Mouse (Mus musculus) liver, embryonic 13.5 days (tissue): ENCODE measurements at regions not wholly inside any gene's neighbourhood (a gene's known extent, or its start where the extent isn't known, plus 50 kb on each side); places are given as distances from the start of the nearest gene placed in this dataset.

Experiments
- ATAC-seq: fragments of 200-750 bp; cut with Nextera tagmentation; 2 replicates; pipeline ENCODE4 v1.8.0; 2017; ENCODE audit warnings: low read depth, mild to moderate bottlenecking, moderate number of reproducible peaks, moderate library complexity
- DNase-seq: peaks from one replicate; pipeline ENCODE4 v3.0.0; 2022
- H3K27ac ChIP-seq: fragments of 300-500 bp; sonication (generic); 2 replicates; pipeline ENCODE4 v1.5.1; 2015; ENCODE audit warnings: moderate library complexity, mild to moderate bottlenecking, inconsistent platforms
- H3K27me3 ChIP-seq: fragments of 300-500 bp; sonication (generic); 2 replicates; pipeline ENCODE4 v1.6.1; 2015; ENCODE audit warnings: mild to moderate bottlenecking, inconsistent platforms
- H3K36me3 ChIP-seq: fragments of 300-500 bp; sonication (generic); 2 replicates; pipeline ENCODE4 v1.6.1; 2015; ENCODE audit warnings: mild to moderate bottlenecking, inconsistent platforms
- H3K4me1 ChIP-seq: fragments of 300-500 bp; sonication (generic); replicated peaks from 2 replicates; pipeline ENCODE4 v1.6.1; 2015; ENCODE audit warnings: inconsistent platforms
- H3K4me2 ChIP-seq: fragments of 300-500 bp; sonication (generic); 2 replicates; pipeline ENCODE4 v1.6.1; 2015; ENCODE audit warnings: inconsistent platforms, mild to moderate bottlenecking, moderate library complexity
- H3K4me3 ChIP-seq: fragments of 300-500 bp; sonication (generic); replicated peaks from 2 replicates; pipeline ENCODE4 v1.5.1; 2015; ENCODE audit warnings: mild to moderate bottlenecking, inconsistent platforms
- H3K9ac ChIP-seq: fragments of 300-500 bp; sonication (generic); 2 replicates; pipeline ENCODE4 v1.6.1; 2015; ENCODE audit warnings: mild to moderate bottlenecking, inconsistent platforms
- H3K9me3 ChIP-seq: fragments of 300-500 bp; sonication (generic); replicated peaks from 2 replicates; pipeline ENCODE4 v1.6.1; 2016; ENCODE audit warnings: inconsistent platforms
- WGBS: fragments of 180-500 bp; shearing (Covaris S2); methylation state at CpG from one replicate; pipeline ENCODE4 v1.1.7; 2015; ENCODE audit not compliant: insufficient replicate concordance; 5-methylcytosine and 5-hydroxymethylcytosine counted together

DNA sequence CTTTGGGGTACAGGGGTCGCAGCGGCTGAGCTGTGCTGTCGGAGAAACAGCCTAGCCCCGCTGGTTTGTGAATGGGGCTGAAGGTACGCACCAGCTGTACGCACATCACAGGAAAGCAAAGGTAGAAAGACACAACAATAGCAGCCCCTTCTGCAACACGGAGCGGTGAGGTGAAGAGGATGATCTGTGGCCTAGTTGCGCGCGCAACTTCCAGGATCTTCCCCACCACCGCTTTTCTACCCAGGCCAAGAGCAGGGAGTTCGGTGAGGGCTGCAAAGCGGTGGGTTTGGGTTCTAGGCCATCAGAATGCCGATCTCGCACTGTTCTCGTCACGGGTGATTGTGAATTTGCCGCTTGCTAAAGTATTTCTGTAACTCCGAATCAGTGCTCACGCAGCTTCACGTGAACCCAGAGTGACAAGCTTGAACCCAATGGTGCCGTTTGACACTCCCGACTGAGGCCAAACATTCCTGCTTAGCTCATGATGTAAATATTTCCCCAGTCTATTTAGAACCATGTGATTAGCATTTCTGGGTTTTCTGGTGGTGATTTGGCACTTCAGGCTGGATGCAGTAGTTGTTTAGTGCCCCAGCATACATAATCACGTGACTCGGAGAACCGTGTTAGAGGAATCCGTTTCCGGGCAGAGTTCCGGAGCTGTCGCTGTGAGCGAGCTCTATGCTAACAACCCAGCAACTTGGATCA is 54.7 kb downstream of the Cryaa start:
- no peaks in the 10 kb centered on the region for H3K9me3 ChIP-seq
- no peaks in the 10 kb centered on the region for H3K27me3 ChIP-seq
- H3K9ac ChIP-seq: no peak overlapping the region
- no peaks in the 10 kb centered on the region for H3K36me3 ChIP-seq
- no peak overlapping the region for H3K27ac ChIP-seq
- 85% methylated on average over 32 of the region's 32 CpGs for WGBS
- H3K4me1 ChIP-seq: no peaks in the 10 kb centered on the region
- no peak overlapping the region for H3K4me2 ChIP-seq
- no peak overlapping the region for H3K4me3 ChIP-seq
- ATAC-seq: no peak
- no peak for DNase-seq

DNA sequence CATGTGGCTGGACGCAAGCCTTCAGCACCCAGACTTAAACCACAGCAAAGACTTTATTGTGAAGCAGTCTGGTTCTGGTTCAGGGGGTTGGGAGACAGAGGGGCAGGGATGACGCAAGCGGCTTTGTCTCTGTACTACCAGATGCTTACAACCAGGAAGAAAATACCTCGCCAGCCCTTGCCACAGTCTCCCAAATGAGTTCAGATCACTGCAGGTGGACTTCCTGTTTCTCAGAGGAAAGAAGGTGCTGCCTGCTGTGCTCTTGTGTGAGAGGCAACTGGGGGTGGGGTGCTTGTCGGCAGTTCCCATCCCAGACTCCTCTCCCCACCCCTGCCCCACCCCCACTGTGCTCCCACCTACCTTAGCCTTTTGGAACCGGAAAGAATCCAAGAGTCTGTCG is 56.9 kb downstream of the Cryaa start:
- DNase-seq (no peak), ATAC-seq (no peak)
- Histone ChIP-seq H3K4me3 (no peak overlapping the region), H3K27me3 (no peaks in the 10 kb centered on the region), H3K36me3 (no peaks in the 10 kb centered on the region), H3K27ac (no peak overlapping the region), H3K4me1 (peaks cover 4% of the 10 kb centered on the region; the same call in 1 of the 2 replicates), H3K9ac (no peak overlapping the region), H3K4me2 (no peak overlapping the region), H3K9me3 (no peaks in the 10 kb centered on the region)
- 40% methylated on average over 7 of the region's 7 CpGs for WGBS

DNA sequence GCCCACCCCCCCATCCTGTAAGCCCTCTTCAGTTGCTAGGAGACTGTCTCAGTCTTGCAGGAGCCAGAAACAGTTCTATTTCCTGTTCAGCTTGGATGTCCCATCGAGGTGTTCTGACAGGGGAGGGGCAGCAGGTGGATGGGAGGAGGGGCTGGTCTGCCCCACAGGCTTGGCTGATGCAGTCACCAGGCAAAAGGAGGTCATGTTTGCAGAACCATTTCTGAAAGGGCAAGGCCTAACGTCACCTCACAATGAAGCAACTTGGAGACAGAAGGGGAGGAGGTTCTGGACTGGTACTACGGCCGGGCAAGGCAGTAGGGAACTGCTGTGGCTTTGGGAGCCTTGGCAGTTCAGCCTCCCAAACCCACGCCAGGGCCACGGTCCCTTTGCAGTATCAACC is 59.1 kb downstream of the Cryaa start:
- H3K4me1 ChIP-seq: peaks cover 13% of the 10 kb centered on the region; the same call in 1 of the 2 replicates
- no peaks in the 10 kb centered on the region for H3K9me3 ChIP-seq
- no peak overlapping the region for H3K4me2 ChIP-seq
- DNase-seq (no peak), ATAC-seq (no peak)
- H3K27me3 ChIP-seq: no peaks in the 10 kb centered on the region
- no peak overlapping the region for H3K4me3 ChIP-seq
- H3K36me3 ChIP-seq: no peaks in the 10 kb centered on the region
- WGBS: 59% methylated on average over 6 of the region's 6 CpGs
- no peak overlapping the region for H3K9ac ChIP-seq
- H3K27ac ChIP-seq: no peak overlapping the region

DNA sequence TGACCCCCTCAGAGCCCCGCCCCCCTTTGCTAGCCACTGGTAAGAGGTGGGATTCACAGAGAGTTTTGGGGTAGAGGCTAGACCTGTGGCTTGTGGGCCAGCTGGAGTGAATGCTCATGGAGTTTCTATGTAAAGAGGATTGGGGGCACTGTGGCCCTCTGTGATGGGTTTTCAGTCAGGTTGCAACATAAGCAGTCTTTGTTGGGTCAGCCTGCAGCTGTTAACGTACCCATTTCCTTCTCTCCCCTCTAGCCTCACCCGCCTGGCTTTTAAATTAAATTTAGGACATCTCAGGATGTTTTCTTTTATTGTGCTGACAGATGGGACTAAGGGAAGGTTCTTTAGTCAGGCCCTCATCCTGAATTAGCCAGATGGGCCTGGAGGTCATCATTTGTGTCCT is 60.6 kb downstream of the Cryaa start:
- ATAC-seq (no peak), DNase-seq (no peak)
- H3K4me2 ChIP-seq: no peak overlapping the region
- 39% methylated on average over 3 of the region's 3 CpGs for WGBS
- no peak overlapping the region for H3K4me3 ChIP-seq
- no peaks in the 10 kb centered on the region for H3K36me3 ChIP-seq
- no peak overlapping the region for H3K27ac ChIP-seq
- H3K27me3 ChIP-seq: no peaks in the 10 kb centered on the region
- no peak overlapping the region for H3K9ac ChIP-seq
- peaks cover 13% of the 10 kb centered on the region; the same call in 1 of the 2 replicates for H3K4me1 ChIP-seq
- no peaks in the 10 kb centered on the region for H3K9me3 ChIP-seq

DNA sequence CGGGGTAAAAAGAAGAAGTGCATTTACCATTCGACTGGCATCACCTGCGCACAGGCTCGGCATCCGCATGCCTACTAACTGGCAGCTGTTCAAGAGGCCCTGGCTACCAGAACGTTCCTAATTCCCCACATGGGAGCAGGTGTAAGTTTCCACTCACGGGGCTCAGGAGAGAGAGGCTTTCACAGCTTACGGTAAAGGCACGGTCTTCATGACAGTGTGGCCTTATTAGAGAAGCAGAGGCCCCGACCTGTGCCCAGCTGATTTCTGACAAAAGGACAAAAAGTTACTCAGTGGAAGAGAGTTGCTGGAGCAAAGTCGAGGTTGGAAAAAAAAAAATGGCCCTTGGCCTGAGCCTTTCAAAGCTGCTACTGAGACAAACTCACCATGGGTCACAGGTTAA is 62.0 kb downstream of the Cryaa start:
- 66% methylated on average over 11 of the region's 11 CpGs for WGBS
- Histone ChIP-seq H3K9ac (no peak overlapping the region), H3K4me2 (no peak overlapping the region), H3K4me1 (peaks cover 13% of the 10 kb centered on the region; the same call in 1 of the 2 replicates), H3K4me3 (no peak overlapping the region), H3K9me3 (no peaks in the 10 kb centered on the region), H3K27me3 (no peaks in the 10 kb centered on the region), H3K27ac (no peak overlapping the region; the same call in 1 of the 2 replicates), H3K36me3 (no peaks in the 10 kb centered on the region)
- ATAC-seq (no peak), DNase-seq (no peak)

DNA sequence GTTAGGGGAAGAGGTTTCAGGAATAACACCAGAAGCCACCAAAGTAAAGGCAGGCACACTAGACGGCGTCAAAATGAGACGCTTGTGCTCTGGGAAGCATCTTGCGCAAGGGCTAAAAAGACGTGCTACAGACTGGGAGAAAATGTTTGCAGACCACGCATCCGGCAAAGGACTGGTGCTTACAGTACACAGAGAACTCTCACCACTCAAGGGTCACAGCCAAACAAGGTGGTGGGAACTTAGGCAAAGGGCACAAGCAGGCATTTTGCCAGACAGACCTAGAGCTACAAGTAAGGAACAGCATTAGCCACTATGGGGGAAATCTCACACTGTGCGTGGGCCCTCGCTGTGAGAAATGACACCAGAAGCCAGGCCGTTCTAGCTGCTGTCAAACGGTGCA is 62.5 kb downstream of the Cryaa start:
- H3K4me3 ChIP-seq: no peak overlapping the region
- 66% methylated on average over 11 of the region's 11 CpGs for WGBS
- H3K9ac ChIP-seq: no peak overlapping the region
- H3K4me1 ChIP-seq: peaks cover 13% of the 10 kb centered on the region; the same call in 1 of the 2 replicates
- no peaks in the 10 kb centered on the region for H3K36me3 ChIP-seq
- ATAC-seq (no peak), DNase-seq (no peak)
- no peak overlapping the region for H3K4me2 ChIP-seq
- no peak overlapping the region; the same call in 1 of the 2 replicates for H3K27ac ChIP-seq
- H3K9me3 ChIP-seq: no peaks in the 10 kb centered on the region
- no peaks in the 10 kb centered on the region for H3K27me3 ChIP-seq

DNA sequence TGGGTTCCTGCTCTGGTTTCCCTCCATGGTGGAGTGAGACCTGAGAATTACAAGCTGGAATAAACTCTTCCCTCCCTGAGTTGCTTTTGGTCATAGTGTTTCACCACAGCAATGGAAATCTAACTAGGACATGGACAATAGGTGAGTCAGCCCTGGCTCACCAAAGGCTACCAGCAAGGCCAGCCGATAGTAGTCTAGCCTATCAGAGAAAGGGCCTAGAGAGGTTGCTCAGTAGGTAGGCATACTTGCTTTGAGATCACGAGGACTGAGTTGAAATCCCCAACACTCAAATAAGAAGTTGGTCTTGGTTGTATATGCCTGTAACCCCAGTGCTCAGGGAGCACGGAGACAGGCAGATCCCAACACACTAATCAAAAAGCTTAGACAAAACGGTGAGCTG is 66.0 kb downstream of the Cryaa start:
- ATAC-seq (no peak), DNase-seq (no peak)
- Histone ChIP-seq H3K4me1 (peaks cover 39% of the 10 kb centered on the region), H3K27me3 (no peaks in the 10 kb centered on the region), H3K9me3 (no peaks in the 10 kb centered on the region), H3K4me2 (no peak overlapping the region), H3K36me3 (no peaks in the 10 kb centered on the region), H3K9ac (no peak overlapping the region), H3K27ac (no peak overlapping the region), H3K4me3 (no peak overlapping the region)
- WGBS: 65% methylated on average over 4 of the region's 4 CpGs

DNA sequence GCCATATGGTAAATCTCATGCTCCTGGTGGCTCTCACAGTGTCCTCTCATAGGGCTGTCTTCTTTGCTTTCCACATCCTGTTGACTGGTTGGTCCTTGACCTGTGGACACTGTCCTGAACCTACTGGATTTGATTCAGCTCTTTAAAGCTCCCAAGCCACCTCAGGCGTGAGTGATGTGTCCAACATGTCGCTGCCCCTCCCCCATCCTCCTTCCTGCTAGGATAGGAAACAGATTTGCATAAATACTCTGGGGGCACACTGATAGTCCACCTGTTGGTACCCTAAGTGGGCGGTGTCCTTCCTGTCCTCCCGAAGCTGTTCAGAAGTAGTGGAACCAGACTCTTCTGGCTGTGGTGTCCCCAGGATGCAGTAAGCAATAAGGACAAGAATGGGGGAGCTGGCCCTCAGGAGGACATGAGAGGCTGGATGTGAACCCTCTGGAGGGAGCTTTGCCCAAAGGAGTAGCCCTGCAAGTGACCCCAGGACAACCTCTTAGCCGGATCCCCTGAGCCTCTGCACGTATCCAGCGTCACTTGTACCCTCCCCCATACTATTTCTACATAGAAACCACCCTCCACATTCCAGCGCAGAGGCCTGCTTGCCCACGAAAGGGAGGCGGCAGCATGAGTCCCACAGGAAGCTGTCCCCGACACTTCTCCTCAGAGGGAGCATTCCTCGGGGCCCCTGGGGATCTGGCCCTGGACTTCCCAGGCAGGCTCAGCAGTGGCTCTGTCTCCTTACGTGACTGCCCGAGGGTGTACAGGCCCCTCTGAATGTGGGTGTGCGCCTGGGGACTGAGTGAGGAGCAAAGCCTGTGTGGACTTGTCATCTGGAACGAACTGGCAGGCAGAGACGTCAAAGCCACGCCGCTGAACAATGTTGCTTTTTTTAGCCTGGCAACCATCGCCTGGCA is 68.8 kb downstream of the Cryaa start:
- ATAC-seq: no peak

DNA sequence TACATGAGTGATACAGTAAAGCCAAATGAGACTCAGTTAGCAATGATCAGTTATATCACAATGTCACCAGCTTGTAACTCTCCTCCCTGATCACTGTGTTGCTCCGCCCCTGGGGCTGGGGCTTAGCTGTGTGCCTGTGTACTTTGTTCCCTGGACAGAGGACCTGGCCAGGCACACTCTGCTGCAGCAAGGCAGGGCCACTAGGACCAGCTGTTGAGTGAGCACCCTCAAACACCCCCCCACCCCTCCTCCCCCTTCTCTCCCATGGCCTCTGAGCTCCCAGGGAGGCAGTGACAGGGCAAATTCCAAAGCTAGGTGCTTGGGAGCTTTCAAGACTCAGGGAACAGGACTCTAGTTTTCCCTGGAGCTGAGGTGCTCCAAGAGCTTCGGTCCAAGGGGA is 70.0 kb downstream of the Cryaa start:
- H3K27ac ChIP-seq: peak overlapping the region; percentile 39; the same call in 1 of the 2 replicates
- H3K9me3 ChIP-seq: no peaks in the 10 kb centered on the region
- H3K4me3 ChIP-seq: no peak overlapping the region
- H3K36me3 ChIP-seq: no peaks in the 10 kb centered on the region
- WGBS: 67% methylated on average over 2 of the region's 2 CpGs
- no peaks in the 10 kb centered on the region for H3K27me3 ChIP-seq
- DNase-seq (no peak), ATAC-seq (peak; percentile 83)
- H3K9ac ChIP-seq: no peak overlapping the region
- H3K4me2 ChIP-seq: no peak overlapping the region
- peaks cover 31% of the 10 kb centered on the region for H3K4me1 ChIP-seq

More for the DNA sequence above, 68.8 kb downstream of the Cryaa start:
- WGBS: 25% methylated on average over 20 of the region's 20 CpGs
- Histone ChIP-seq H3K27ac (no peak overlapping the region; the same call in none of the 2 replicates), H3K9me3 (no peaks in the 10 kb centered on the region), H3K4me2 (no peak overlapping the region), H3K4me3 (no peak overlapping the region), H3K36me3 (no peaks in the 10 kb centered on the region), H3K27me3 (no peaks in the 10 kb centered on the region), H3K4me1 (peaks cover 31% of the 10 kb centered on the region), H3K9ac (no peak overlapping the region)
- no peak for DNase-seq

DNA sequence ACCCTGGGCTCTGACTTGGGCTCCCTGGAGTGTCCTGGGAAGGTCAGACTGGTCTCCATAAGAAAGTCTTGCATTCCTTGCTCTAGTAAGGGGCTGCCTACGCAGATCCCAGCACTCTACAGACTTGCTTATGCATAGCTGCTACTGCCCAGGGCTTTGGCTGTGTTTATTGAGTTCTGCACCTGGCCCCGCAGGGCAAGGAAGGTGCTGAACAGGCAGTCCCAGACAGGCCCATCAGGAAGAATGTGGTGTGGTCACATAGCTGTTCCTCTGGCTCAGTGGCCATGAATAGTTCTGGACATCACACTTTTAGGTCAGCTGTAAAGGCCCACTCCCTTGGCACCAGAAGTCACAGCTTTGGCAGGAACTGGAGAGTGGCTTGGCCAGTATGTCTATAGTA is 70.6 kb downstream of the Cryaa start:
- Histone ChIP-seq H3K9ac (no peak overlapping the region), H3K27ac (peak overlapping the region; percentile 39), H3K4me3 (no peak overlapping the region), H3K4me2 (no peak overlapping the region), H3K4me1 (peaks cover 31% of the 10 kb centered on the region), H3K27me3 (no peaks in the 10 kb centered on the region), H3K9me3 (no peaks in the 10 kb centered on the region), H3K36me3 (no peaks in the 10 kb centered on the region)
- DNase-seq (no peak), ATAC-seq (no peak)
- 67% methylated on average over 2 of the region's 2 CpGs for WGBS

DNA sequence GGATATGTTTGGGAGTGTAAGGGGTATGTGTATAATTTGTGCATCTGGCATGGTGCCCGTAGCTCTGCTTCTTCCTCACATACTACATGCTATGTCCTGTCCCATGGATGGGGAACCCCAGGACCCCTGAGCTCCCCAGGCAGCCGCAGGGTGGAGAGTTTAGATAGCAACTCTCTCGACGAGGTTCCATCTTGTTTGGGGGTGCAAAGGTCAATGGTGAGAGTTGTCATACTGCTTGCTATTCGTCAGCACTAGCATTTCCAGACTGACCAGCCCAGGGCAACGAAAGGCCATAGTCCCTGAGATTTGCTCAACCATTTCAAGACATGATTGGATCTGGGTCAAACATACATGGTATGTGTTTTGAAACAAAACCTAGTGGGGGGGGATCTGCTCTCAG is 71.4 kb downstream of the Cryaa start:
- Histone ChIP-seq H3K4me3 (no peak overlapping the region), H3K27me3 (no peaks in the 10 kb centered on the region), H3K27ac (no peak overlapping the region), H3K9ac (no peak overlapping the region), H3K36me3 (no peaks in the 10 kb centered on the region), H3K4me2 (no peak overlapping the region), H3K9me3 (no peaks in the 10 kb centered on the region), H3K4me1 (peaks cover 31% of the 10 kb centered on the region)
- DNase-seq (no peak), ATAC-seq (no peak)
- 51% methylated on average over 6 of the region's 6 CpGs for WGBS
